Mouse (Mus musculus): Measurements from ENCODE around the gene Magi1. TPM values are rescaled to one million over a fixed set of nuclear protein-coding genes. Genes with fewer than 3 reads are reported as not detected.

The Magi1 gene
- polyA plus RNA-seq, 1 experiment: 39.5 TPM

- no peak overlapping the region for H3K4me3 ChIP-seq (replicated peaks; ENCODE audit: insufficient read depth, low read depth, low read length)
- WGBS: 90% methylated on average over 4 of the region's 4 CpGs
Observed at GRCm38 (mm10) chr6:94269174-94269573, 14.5 kb downstream of the Magi1 start.

DNA sequence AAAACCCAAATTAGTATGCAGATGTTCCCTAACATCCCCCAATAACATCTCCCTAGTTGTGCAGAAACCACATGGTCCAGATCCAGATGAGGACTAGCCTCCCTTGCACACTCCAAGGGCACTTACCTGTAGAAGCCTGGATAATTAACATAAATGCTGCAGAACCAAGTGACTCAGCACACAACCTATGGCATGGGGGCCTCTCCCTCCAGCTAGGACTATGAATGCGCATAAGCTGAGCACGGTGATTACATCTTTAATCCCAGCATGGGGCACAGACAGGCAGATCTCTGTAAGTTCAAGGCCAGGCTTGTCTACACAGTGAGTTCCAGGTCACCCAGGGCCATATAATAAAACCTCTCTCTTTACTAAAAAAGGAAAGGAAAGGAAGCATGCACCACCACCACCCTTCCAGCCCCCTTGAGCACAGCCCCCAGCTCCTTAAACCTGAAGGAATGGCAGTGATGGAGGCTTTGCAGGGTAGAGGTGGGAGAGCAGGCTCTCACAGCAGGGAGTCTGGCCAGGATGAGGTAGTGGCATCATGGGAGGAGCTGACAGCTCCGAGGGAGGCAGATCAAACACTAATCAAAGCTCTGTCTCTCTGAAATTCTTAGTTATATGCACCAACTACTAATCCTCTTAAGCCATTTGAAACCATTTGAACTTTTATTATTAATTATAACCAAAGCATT lies 18.3 kb downstream of the Magi1 start:
- no peak overlapping the region for H3K27ac ChIP-seq (ENCODE audit: insufficient read depth, low read length)
- no peak for DNase-seq
- no peaks in the 10 kb centered on the region for H3K27me3 ChIP-seq (ENCODE audit: control insufficient read depth, insufficient read depth, low read length)
- H3K4me1 ChIP-seq (ENCODE audit: control insufficient read depth, insufficient read depth, low read length): no peaks in the 10 kb centered on the region; the same call in 1 of the 2 replicates
- 69% methylated on average over 3 of the region's 3 CpGs for WGBS
- H3K4me3 ChIP-seq (replicated peaks; ENCODE audit: insufficient read depth, low read depth, low read length): no peak overlapping the region
- TF ChIP-seq CTCF (IDR thresholded peaks at IDR 0.05; ENCODE audit: borderline replicate concordance, insufficient read depth, low read depth, low read length) (no peak), POLR2A (IDR thresholded peaks at IDR 0.05; ENCODE audit: borderline replicate concordance, insufficient read depth, low read length) (no peak)

More at GRCm38 (mm10) chr6:94269174-94269573, 14.5 kb downstream of the Magi1 start:
- no peaks in the 10 kb centered on the region for H3K27me3 ChIP-seq (ENCODE audit: control insufficient read depth, insufficient read depth, low read length)
- TF ChIP-seq POLR2A (IDR thresholded peaks at IDR 0.05; ENCODE audit: borderline replicate concordance, insufficient read depth, low read length) (no peak), CTCF (IDR thresholded peaks at IDR 0.05; ENCODE audit: borderline replicate concordance, insufficient read depth, low read depth, low read length) (no peak)
- no peak for DNase-seq
- H3K4me1 ChIP-seq (ENCODE audit: control insufficient read depth, insufficient read depth, low read length): no peaks in the 10 kb centered on the region; the same call in 1 of the 2 replicates
- no peak overlapping the region for H3K27ac ChIP-seq (ENCODE audit: insufficient read depth, low read length)

DNA sequence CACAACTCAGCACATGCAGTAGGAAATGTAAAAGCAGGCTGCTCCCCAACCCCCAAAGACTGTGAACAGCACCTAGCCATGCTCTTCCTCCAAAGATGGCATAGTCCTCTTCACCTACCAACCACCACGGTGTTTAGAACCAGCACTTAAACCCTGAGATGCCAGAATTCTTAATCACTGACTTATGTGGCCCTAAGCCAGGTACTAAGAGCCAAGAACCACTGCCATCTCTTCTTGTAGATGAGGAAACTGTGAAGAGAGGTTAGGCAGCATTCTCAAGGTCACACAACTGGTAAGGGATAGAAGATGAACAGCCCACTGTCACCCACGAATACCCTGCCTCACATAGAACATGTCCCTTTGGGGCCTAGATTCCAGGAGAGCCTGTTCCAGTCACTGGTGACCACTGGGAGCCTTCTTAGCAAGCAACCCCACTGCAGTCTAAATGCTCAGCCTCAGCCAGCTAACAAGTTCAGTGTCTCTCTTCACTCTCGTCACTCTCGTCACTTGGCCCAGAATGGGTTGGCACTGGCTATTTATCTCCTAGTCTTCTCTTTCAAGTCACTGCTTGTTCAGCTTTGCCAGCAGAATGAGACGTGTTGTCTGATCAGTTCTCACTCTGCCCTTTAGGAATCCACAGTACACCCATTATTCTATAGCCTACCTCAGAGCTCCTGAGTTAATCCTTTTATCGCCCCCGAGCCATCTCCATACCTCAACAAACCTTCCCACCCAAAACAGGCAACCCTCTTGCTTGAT lies 19.4 kb downstream of the Magi1 start:
- Histone ChIP-seq H3K27me3 (ENCODE audit: control insufficient read depth, insufficient read depth, low read length) (no peaks in the 10 kb centered on the region), H3K4me1 (ENCODE audit: control insufficient read depth, insufficient read depth, low read length) (no peaks in the 10 kb centered on the region; the same call in 1 of the 2 replicates), H3K27ac (ENCODE audit: insufficient read depth, low read length) (no peak overlapping the region), H3K4me3 (replicated peaks; ENCODE audit: insufficient read depth, low read depth, low read length) (no peak overlapping the region)
- WGBS: 67% methylated on average over 7 of the region's 7 CpGs
- DNase-seq: no peak
- no peak for TF ChIP-seq POLR2A (IDR thresholded peaks at IDR 0.05; ENCODE audit: borderline replicate concordance, insufficient read depth, low read length)
- no peak for TF ChIP-seq CTCF (IDR thresholded peaks at IDR 0.05; ENCODE audit: borderline replicate concordance, insufficient read depth, low read depth, low read length)

DNA sequence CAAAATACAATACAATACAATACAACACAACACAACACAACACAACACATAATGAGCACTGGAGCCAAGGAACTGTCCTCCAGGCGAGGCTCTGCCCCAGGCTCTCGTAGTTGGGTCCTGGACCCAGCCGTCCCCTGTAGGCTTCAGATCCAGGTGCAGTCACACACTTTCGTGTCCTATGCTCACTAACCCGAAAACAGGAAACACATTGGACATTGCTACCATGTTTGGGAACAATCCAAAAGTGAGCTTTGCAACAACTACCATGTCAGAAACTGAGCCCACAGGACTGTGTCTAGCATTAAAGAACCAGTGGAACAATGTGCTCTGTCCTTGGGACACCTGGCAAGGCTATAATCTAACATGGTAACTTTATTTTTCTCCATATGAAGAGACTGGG lies 22.9 kb downstream of the Magi1 start:
- no peak for TF ChIP-seq CTCF (IDR thresholded peaks at IDR 0.05; ENCODE audit: borderline replicate concordance, insufficient read depth, low read depth, low read length)
- no peak for TF ChIP-seq POLR2A (IDR thresholded peaks at IDR 0.05; ENCODE audit: borderline replicate concordance, insufficient read depth, low read length)
- 90% methylated on average over 5 of the region's 5 CpGs for WGBS
- no peaks in the 10 kb centered on the region for H3K27me3 ChIP-seq (ENCODE audit: control insufficient read depth, insufficient read depth, low read length)
- H3K4me3 ChIP-seq (replicated peaks; ENCODE audit: insufficient read depth, low read depth, low read length): no peak overlapping the region
- no peak for DNase-seq
- H3K27ac ChIP-seq (ENCODE audit: insufficient read depth, low read length): no peak overlapping the region
- H3K4me1 ChIP-seq (ENCODE audit: control insufficient read depth, insufficient read depth, low read length): no peaks in the 10 kb centered on the region; the same call in 1 of the 2 replicates

GRCm38 (mm10) chr6:94259981-94260380 lies 23.7 kb downstream of the Magi1 start:
- Histone ChIP-seq H3K4me1 (ENCODE audit: control insufficient read depth, insufficient read depth, low read length) (no peaks in the 10 kb centered on the region; the same call in 1 of the 2 replicates), H3K4me3 (replicated peaks; ENCODE audit: insufficient read depth, low read depth, low read length) (no peak overlapping the region), H3K27me3 (ENCODE audit: control insufficient read depth, insufficient read depth, low read length) (no peaks in the 10 kb centered on the region), H3K27ac (ENCODE audit: insufficient read depth, low read length) (no peak overlapping the region)
- TF ChIP-seq CTCF (IDR thresholded peaks at IDR 0.05; ENCODE audit: borderline replicate concordance, insufficient read depth, low read depth, low read length) (no peak), POLR2A (IDR thresholded peaks at IDR 0.05; ENCODE audit: borderline replicate concordance, insufficient read depth, low read length) (no peak)
- WGBS: 98% methylated on average over 2 of the region's 2 CpGs
- no peak for DNase-seq

DNA sequence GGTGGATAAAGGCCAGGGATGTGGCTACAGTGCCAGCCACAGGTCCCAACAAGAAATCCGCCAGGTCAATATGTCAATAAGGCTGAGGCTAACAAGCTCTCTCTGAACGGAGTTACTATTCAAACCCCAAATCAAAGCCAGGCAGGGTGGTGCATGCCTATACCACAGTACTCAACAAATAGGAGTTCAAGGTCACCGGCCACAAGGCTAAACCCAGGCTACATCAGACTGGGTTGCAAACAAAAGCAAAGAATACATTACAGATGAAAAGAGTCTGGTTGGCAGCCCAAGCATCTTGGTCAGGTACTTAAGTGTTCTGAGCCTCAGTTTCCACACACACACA lies 25.9 kb downstream of the Magi1 start:
- Histone ChIP-seq H3K4me3 (replicated peaks; ENCODE audit: insufficient read depth, low read depth, low read length) (no peak overlapping the region), H3K27ac (ENCODE audit: insufficient read depth, low read length) (no peak overlapping the region), H3K4me1 (ENCODE audit: control insufficient read depth, insufficient read depth, low read length) (no peaks in the 10 kb centered on the region), H3K27me3 (ENCODE audit: control insufficient read depth, insufficient read depth, low read length) (no peaks in the 10 kb centered on the region)
- 88% methylated on average over 3 of the region's 3 CpGs for WGBS
- TF ChIP-seq CTCF (IDR thresholded peaks at IDR 0.05; ENCODE audit: borderline replicate concordance, insufficient read depth, low read depth, low read length): no peak
- no peak for TF ChIP-seq POLR2A (IDR thresholded peaks at IDR 0.05; ENCODE audit: borderline replicate concordance, insufficient read depth, low read length)
- no peak for DNase-seq

GRCm38 (mm10) chr6:94256982-94257830 lies 26.5 kb downstream of the Magi1 start:
- Histone ChIP-seq H3K4me1 (ENCODE audit: control insufficient read depth, insufficient read depth, low read length) (no peaks in the 10 kb centered on the region), H3K4me3 (replicated peaks; ENCODE audit: insufficient read depth, low read depth, low read length) (no peak overlapping the region), H3K27me3 (ENCODE audit: control insufficient read depth, insufficient read depth, low read length) (no peaks in the 10 kb centered on the region), H3K27ac (ENCODE audit: insufficient read depth, low read length) (no peak overlapping the region)
- TF ChIP-seq CTCF (IDR thresholded peaks at IDR 0.05; ENCODE audit: borderline replicate concordance, insufficient read depth, low read depth, low read length) (no peak), POLR2A (IDR thresholded peaks at IDR 0.05; ENCODE audit: borderline replicate concordance, insufficient read depth, low read length) (no peak)
- WGBS: 87% methylated on average over 12 of the region's 12 CpGs
- no peak for DNase-seq

All from cerebellum, adult 2 months (tissue).